Mouse (Mus musculus) olfactory bulb, adult 2 months (tissue): ENCODE measurements at regions not wholly inside any gene's neighbourhood (a gene's known extent, or its start where the extent isn't known, plus 50 kb on each side); places are given as distances from the start of the nearest gene placed in this dataset.

Experiments used
- CTCF ChIP-seq: fragments of 200-500 bp; IDR thresholded peaks from 2 replicates; pipeline ENCODE4 v1.5.1; 2012; ENCODE audit warnings: low read depth, mild to moderate bottlenecking, low read length, moderate library complexity; ENCODE audit not compliant: insufficient read depth
- POLR2A ChIP-seq: fragments of 200-500 bp; IDR thresholded peaks from 2 replicates; pipeline ENCODE4 v1.6.1; 2012; ENCODE audit warnings: mild to moderate bottlenecking, low read depth, low read length, moderate library complexity; ENCODE audit not compliant: insufficient read depth

DNA sequence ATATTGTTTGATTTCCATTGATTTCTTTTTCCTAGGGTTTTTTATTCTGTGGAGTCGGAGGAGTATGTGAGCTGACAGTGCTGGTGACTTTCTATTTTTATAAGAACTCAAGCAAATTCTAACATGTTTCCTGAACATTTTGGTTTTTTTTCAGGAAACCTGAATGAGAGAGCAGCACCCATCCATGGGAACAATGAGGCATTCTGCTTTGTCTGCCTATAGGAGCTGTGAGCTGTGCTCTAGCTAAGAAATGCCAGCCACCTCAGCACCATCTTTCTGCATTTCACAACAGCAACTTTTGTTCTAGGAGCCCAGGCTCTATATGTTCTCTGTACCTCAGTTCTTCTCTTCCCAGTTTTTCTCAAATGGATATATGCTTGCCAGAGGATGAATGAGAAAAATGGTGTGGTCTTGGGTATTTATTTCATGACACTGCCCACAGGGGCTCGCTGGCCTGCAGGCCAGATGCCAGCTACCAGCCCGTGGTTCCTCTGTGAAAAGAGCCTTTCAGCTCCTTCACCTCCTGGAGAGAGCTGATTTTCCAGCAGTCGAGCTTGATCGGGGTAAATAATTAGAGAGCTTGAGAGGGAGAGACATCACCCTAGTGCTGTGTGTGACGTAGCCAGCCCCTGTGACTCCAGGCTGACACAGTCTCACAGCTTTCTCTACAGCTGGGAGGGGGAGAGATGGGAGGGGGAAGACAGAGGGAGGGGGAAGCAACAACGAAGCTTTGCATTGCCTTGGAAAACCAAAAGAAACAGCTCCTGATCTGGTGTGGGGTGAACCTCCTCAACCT lies 154.1 kb upstream of the Topaz1 start:
- no peak for TF ChIP-seq POLR2A
- no peak for TF ChIP-seq CTCF
